Mouse (Mus musculus): ENCODE results near the gene Tspyl1. TPM values are rescaled to one million over a fixed set of nuclear protein-coding genes. Genes with fewer than 3 reads are reported as not detected.

The Tspyl1 gene
- 113 TPM for total RNA-seq (2023)

GRCm38 (mm10) chr10:34281962-34282388 lies at the start of gene Tspyl1:
Tspyl1 (plus strand) TSS chr10:34282190.

GRCm38 (mm10) chr10:34297299-34297979 lies 15.4 kb downstream of the Tspyl1 start, which contains the start of gene Tspyl4:
Tspyl4 (plus strand) TSS chr10:34297442.

Other genes with a start within 250 kb of the Tspyl1 start
- not detected for gene Trappc3l, start 244.6 kb upstream of the Tspyl1 start, total RNA-seq (2023)
- gene Calhm4, start 237.9 kb upstream of the Tspyl1 start, total RNA-seq (2023): not detected
- gene Calhm5, start 185.7 kb upstream of the Tspyl1 start, total RNA-seq (2023): not detected
- 13.0 TPM for gene Calhm6, start 154.2 kb upstream of the Tspyl1 start, total RNA-seq (2023)
- 10.3 TPM for gene Dse, start 74.5 kb upstream of the Tspyl1 start, total RNA-seq (2023)
- 13.2 TPM for gene Tspyl4, start 15.3 kb downstream of the Tspyl1 start, total RNA-seq (2023)
- not detected for gene Col10a1, start 107.8 kb downstream of the Tspyl1 start, total RNA-seq (2023)
- gene Nt5dc1, start 136.4 kb downstream of the Tspyl1 start, total RNA-seq (2023): 60.9 TPM
- gene Frk, start 201.2 kb downstream of the Tspyl1 start, total RNA-seq (2023): not detected